Mouse (Mus musculus): Measurements from ENCODE around the gene Esrrb. TPM values are rescaled to one million over a fixed set of nuclear protein-coding genes. Genes with fewer than 3 reads are reported as not detected.

Gene Esrrb
- polyA plus RNA-seq, 2 experiments from 2014 or later = not detected

Other genes with a start within 250 kb of the Esrrb start
- 10 to 100 TPM; 22.5 to 35.4 TPM for gene Gpatch2l, start 119.3 kb upstream of the Esrrb start, polyA plus RNA-seq (2017; shearing (Covaris generic))

All from CD4-positive, CD25-positive, alpha-beta regulatory T cell, adult 4 months (primary cell).